Mouse (Mus musculus): ENCODE results near the gene Car5a.

DNA sequence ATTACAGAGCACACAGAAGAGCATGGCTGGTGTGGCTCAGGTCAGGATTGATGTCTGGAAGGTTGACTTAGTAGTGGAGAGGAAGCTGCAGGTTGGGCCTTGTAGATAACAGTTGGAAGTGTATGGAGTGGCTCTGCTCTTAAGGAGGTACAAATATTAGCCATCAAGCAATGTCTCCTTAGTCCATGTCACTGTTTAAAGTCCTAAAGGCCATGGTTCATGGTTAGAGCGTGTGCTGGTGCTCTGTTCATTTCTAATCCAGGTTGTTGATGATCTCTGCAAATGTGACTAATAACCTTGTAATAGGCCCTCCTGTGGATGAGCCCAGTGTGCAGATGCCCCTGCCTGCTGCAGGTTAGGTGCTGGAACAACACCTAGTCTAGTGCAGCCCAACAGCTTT, 13.7 kb upstream of the Car5a start:
- no peak for TF ChIP-seq TAL1 (IDR thresholded peaks at IDR 0.05; ENCODE audit: low read length)
- no peak for TF ChIP-seq GATA1 (IDR thresholded peaks at IDR 0.05; ENCODE audit: low read length)

Data from erythroblast, embryonic 14.5 days (primary cell).